Mouse (Mus musculus) midbrain, embryonic 10.5 days (tissue): ENCODE data around the gene Gpsm1. TPM values are rescaled to one million over a fixed set of nuclear protein-coding genes. Genes with fewer than 3 reads are reported as not detected.
A peak's percentile ranks its signal among the peaks of the same experiment; 100 is the strongest.

ENCODE experiments used
- DNase-seq: peaks from one replicate; pipeline ENCODE4 v3.0.0-alpha.2; 2017; ENCODE audit warnings: low spot score
- H3K27ac ChIP-seq: fragments of 300-500 bp; sonication (generic); replicated peaks from 2 replicates; pipeline ENCODE4 v1.5.1; 2016; ENCODE audit warnings: mild to moderate bottlenecking
- H3K27me3 ChIP-seq: fragments of 300-500 bp; sonication (generic); 2 replicates; pipeline ENCODE4 v1.6.1; 2016; ENCODE audit warnings: low read depth, mild to moderate bottlenecking; ENCODE audit not compliant: poor library complexity, severe bottlenecking
- H3K36me3 ChIP-seq: fragments of 300-500 bp; sonication (generic); 2 replicates; pipeline ENCODE4 v1.6.1; 2016; ENCODE audit warnings: mild to moderate bottlenecking, moderate library complexity
- H3K4me1 ChIP-seq: fragments of 300-500 bp; sonication (generic); 2 replicates; pipeline ENCODE4 v1.6.1; 2016
- H3K4me3 ChIP-seq: fragments of 300-500 bp; sonication (generic); 2 replicates; pipeline ENCODE4 v1.5.1; 2016; ENCODE audit warnings: mild to moderate bottlenecking, moderate library complexity
- H3K9me3 ChIP-seq: fragments of 300-500 bp; sonication (generic); replicated peaks from 2 replicates; pipeline ENCODE4 v1.6.1; 2016; ENCODE audit warnings: mild to moderate bottlenecking
- WGBS: fragments of 180-500 bp; shearing (Covaris S2); methylation state at CpG from one replicate; pipeline ENCODE4 v1.1.7; 2016; 5-methylcytosine and 5-hydroxymethylcytosine counted together
- polyA plus RNA-seq: library from polyadenylated mRNA; unstranded; fragments of >200 nt; fragmentation: Nextera tagmentation; extraction: Ambion mirVana; gene quantifications from 2 replicates; pipeline ENCODE4 v1.2.1, GENCODE M21; 2016

The Gpsm1 gene
- polyA plus RNA-seq, 1 experiment from 2014 or later: 87.6 TPM

- Histone ChIP-seq H3K4me1 (peaks cover 43% of the 10 kb centered on the region), H3K27me3 (no peaks in the 10 kb centered on the region), H3K4me3 (peak overlapping the region; percentile 93), H3K27ac (peak overlapping the region; percentile 96), H3K36me3 (peaks cover 27% of the 10 kb centered on the region), H3K9me3 (no peaks in the 10 kb centered on the region)
- DNase-seq: no peak
- 86% methylated on average over 11 of the region's 11 CpGs for WGBS
These were observed 38.0 kb downstream of the Gpsm1 start for GRCm38 (mm10) chr2:26353066-26353980.

GRCm38 (mm10) chr2:26354401-26354800 is 39.1 kb downstream of the Gpsm1 start:
- no peaks in the 10 kb centered on the region for H3K27me3 ChIP-seq
- H3K9me3 ChIP-seq: no peaks in the 10 kb centered on the region
- peaks cover 16% of the 10 kb centered on the region for H3K36me3 ChIP-seq
- H3K4me1 ChIP-seq: peaks cover 39% of the 10 kb centered on the region
- no peak overlapping the region for H3K27ac ChIP-seq
- no peak overlapping the region for H3K4me3 ChIP-seq
- WGBS: 90% methylated on average over 4 of the region's 4 CpGs
- DNase-seq: no peak

GRCm38 (mm10) chr2:26356231-26356630 is 40.9 kb downstream of the Gpsm1 start:
- Histone ChIP-seq H3K27me3 (no peaks in the 10 kb centered on the region), H3K4me1 (peaks cover 22% of the 10 kb centered on the region), H3K4me3 (no peak overlapping the region), H3K27ac (no peak overlapping the region), H3K36me3 (peaks cover 3% of the 10 kb centered on the region; the same call in 1 of the 2 replicates), H3K9me3 (no peaks in the 10 kb centered on the region)
- DNase-seq: no peak
- WGBS: 83% methylated on average over 4 of the region's 4 CpGs

- H3K4me1 ChIP-seq: peaks cover 20% of the 10 kb centered on the region
- no peak for DNase-seq
- 83% methylated on average over 7 of the region's 7 CpGs for WGBS
- no peak overlapping the region for H3K4me3 ChIP-seq
- no peak overlapping the region for H3K27ac ChIP-seq
- no peaks in the 10 kb centered on the region for H3K9me3 ChIP-seq
- peaks cover 6% of the 10 kb centered on the region; the same call in 1 of the 2 replicates for H3K36me3 ChIP-seq
- H3K27me3 ChIP-seq: no peaks in the 10 kb centered on the region
These were observed 41.4 kb downstream of the Gpsm1 start for GRCm38 (mm10) chr2:26356678-26357077.

- H3K36me3 ChIP-seq: peaks cover 8% of the 10 kb centered on the region; the same call in 1 of the 2 replicates
- peaks cover 17% of the 10 kb centered on the region for H3K4me1 ChIP-seq
- WGBS: 50% methylated on average over 15 of the region's 15 CpGs
- H3K27ac ChIP-seq: no peak overlapping the region
- no peak overlapping the region for H3K4me3 ChIP-seq
- no peaks in the 10 kb centered on the region for H3K9me3 ChIP-seq
- no peak for DNase-seq
- H3K27me3 ChIP-seq: no peaks in the 10 kb centered on the region
These were observed 42.2 kb downstream of the Gpsm1 start for GRCm38 (mm10) chr2:26357484-26357883.

- no peak overlapping the region for H3K27ac ChIP-seq
- H3K27me3 ChIP-seq: no peaks in the 10 kb centered on the region
- DNase-seq: no peak
- WGBS: 88% methylated on average over 13 of the region's 13 CpGs
- 0 out of 2 replicates have a peak, but pooled peaks cover 6% of the 10 kb centered on the region for H3K4me1 ChIP-seq
- H3K36me3 ChIP-seq: peaks cover 19% of the 10 kb centered on the region
- no peak overlapping the region for H3K4me3 ChIP-seq
- no peaks in the 10 kb centered on the region for H3K9me3 ChIP-seq
These were observed 43.5 kb downstream of the Gpsm1 start for GRCm38 (mm10) chr2:26358667-26359320.

- 89% methylated on average over 6 of the region's 6 CpGs for WGBS
- Histone ChIP-seq H3K36me3 (peaks cover 29% of the 10 kb centered on the region), H3K27me3 (no peaks in the 10 kb centered on the region), H3K27ac (no peak overlapping the region), H3K4me1 (0 out of 2 replicates have a peak, but pooled peaks cover 6% of the 10 kb centered on the region), H3K4me3 (no peak overlapping the region), H3K9me3 (no peaks in the 10 kb centered on the region)
- DNase-seq: no peak
These were observed 44.7 kb downstream of the Gpsm1 start for GRCm38 (mm10) chr2:26359983-26360382.

GRCm38 (mm10) chr2:26360772-26361171 is 45.5 kb downstream of the Gpsm1 start, which contains the start of gene Card9:
Gene Card9 (minus strand): TSS chr2:26360918.
- no peak for DNase-seq
- WGBS: 62% methylated on average over 3 of the region's 3 CpGs
- Histone ChIP-seq H3K27ac (no peak within 1 kb of the TSS), H3K27me3 (no peaks in the 10 kb centered on the region), H3K4me1 (0 out of 2 replicates have a peak, but pooled peaks cover 6% of the 10 kb centered on the region), H3K9me3 (no peaks in the 10 kb centered on the region), H3K4me3 (no peak within 1 kb of the TSS), H3K36me3 (peaks cover 37% of the 10 kb centered on the region)

- peaks cover 60% of the 10 kb centered on the region for H3K36me3 ChIP-seq
- no peak overlapping the region for H3K27ac ChIP-seq
- WGBS: 85% methylated on average over 5 of the region's 5 CpGs
- no peaks in the 10 kb centered on the region for H3K27me3 ChIP-seq
- H3K9me3 ChIP-seq: no peaks in the 10 kb centered on the region
- DNase-seq: no peak
- no peak overlapping the region for H3K4me3 ChIP-seq
- no peaks in the 10 kb centered on the region for H3K4me1 ChIP-seq
These were observed 47.7 kb downstream of the Gpsm1 start for GRCm38 (mm10) chr2:26362991-26363390.

- Histone ChIP-seq H3K9me3 (no peaks in the 10 kb centered on the region), H3K27me3 (no peaks in the 10 kb centered on the region), H3K36me3 (peaks cover 64% of the 10 kb centered on the region), H3K4me3 (no peak overlapping the region), H3K27ac (no peak overlapping the region), H3K4me1 (no peaks in the 10 kb centered on the region)
- DNase-seq: no peak
- WGBS: 85% methylated on average over 5 of the region's 5 CpGs
These were observed 48.2 kb downstream of the Gpsm1 start for GRCm38 (mm10) chr2:26363481-26363880.

GRCm38 (mm10) chr2:26364738-26365465 is 49.6 kb downstream of the Gpsm1 start:
- H3K9me3 ChIP-seq: no peaks in the 10 kb centered on the region

GRCm38 (mm10) chr2:26367911-26368310 is 52.6 kb downstream of the Gpsm1 start:
- DNase-seq: no peak
- H3K36me3 ChIP-seq: peaks cover 100% of the 10 kb centered on the region
- no peaks in the 10 kb centered on the region for H3K4me1 ChIP-seq
- H3K27ac ChIP-seq: no peak overlapping the region
- H3K27me3 ChIP-seq: no peaks in the 10 kb centered on the region
- no peak overlapping the region for H3K4me3 ChIP-seq
- H3K9me3 ChIP-seq: no peaks in the 10 kb centered on the region
- 91% methylated on average over 6 of the region's 6 CpGs for WGBS

More at GRCm38 (mm10) chr2:26364738-26365465, 49.6 kb downstream of the Gpsm1 start:
- 89% methylated on average over 10 of the region's 10 CpGs for WGBS
- Histone ChIP-seq H3K4me1 (no peaks in the 10 kb centered on the region), H3K4me3 (no peak overlapping the region), H3K36me3 (peaks cover 79% of the 10 kb centered on the region), H3K27ac (no peak overlapping the region), H3K27me3 (no peaks in the 10 kb centered on the region)
- no peak for DNase-seq
